Mouse (Mus musculus): ENCODE measurements around the gene Naa50. TPM values are rescaled to one million over a fixed set of nuclear protein-coding genes. Genes with fewer than 3 reads are reported as not detected.

The Naa50 gene
- polyA plus RNA-seq (2017; shearing (Covaris generic)) = 10 to 100 TPM; 68.4 to 68.6 TPM

GRCm38 (mm10) chr16:44139536-44140185, at the start of gene Naa50, which contains the start of gene Atp6v1a:
Gene Naa50, plus strand, starts transcription at chr16:44139830.
Gene Atp6v1a, minus strand, starts transcription at chr16:44139705.

GRCm38 (mm10) chr16:44173155-44173941, 33.7 kb downstream of the Naa50 start, which contains the start of gene Usf3:
Gene Usf3, plus strand, starts transcription at chr16:44173246.

Other genes starting within 250 kb of the Naa50 start
- 10 to 100 TPM; 10.7 to 17.9 TPM for gene Qtrt2, start 213.0 kb upstream of the Naa50 start, polyA plus RNA-seq (2017; shearing (Covaris generic))
- 1 to 10 TPM; 4.1 to 6.8 TPM for gene Zdhhc23, start 160.0 kb upstream of the Naa50 start, polyA plus RNA-seq (2017; shearing (Covaris generic))
- gene Gramd1c, start 76.5 kb upstream of the Naa50 start, polyA plus RNA-seq (2017; shearing (Covaris generic)) = 1 to 10 TPM; 1.7 to 3.4 TPM
- gene Atp6v1a, start 125 bp upstream of the Naa50 start, polyA plus RNA-seq (2017; shearing (Covaris generic)) = 10 to 100 TPM; 22.0 to 28.4 TPM
- 1 to 10 TPM; 5.8 to 5.9 TPM for gene Usf3, start 33.4 kb downstream of the Naa50 start, polyA plus RNA-seq (2017; shearing (Covaris generic))
- 10 to 100 TPM; 66.3 to 66.6 TPM for gene Sidt1, start 193.4 kb downstream of the Naa50 start, polyA plus RNA-seq (2017; shearing (Covaris generic))
- 10 to 100 TPM; 21.6 to 32.2 TPM for gene Spice1, start 207.3 kb downstream of the Naa50 start, polyA plus RNA-seq (2017; shearing (Covaris generic))